Mouse (Mus musculus) G1E (cell line): Measurements from ENCODE around the gene Gpr153.

Experiments
- CTCF ChIP-seq: IDR thresholded peaks from 2 replicates; pipeline ENCODE4 v1.5.1; 2012; ENCODE audit warnings: low read depth, low read length, inconsistent platforms, mixed read lengths
- GATA1 ChIP-seq: IDR thresholded peaks from 2 replicates; pipeline ENCODE4 v1.6.1; 2012; ENCODE audit warnings: borderline replicate concordance, low read length, inconsistent platforms, mixed read lengths
- GATA2 ChIP-seq: IDR thresholded peaks from 2 replicates; pipeline ENCODE4 v1.6.1; 2012; ENCODE audit warnings: low read depth, low read length, inconsistent platforms, borderline replicate concordance
- POLR2AphosphoS5 ChIP-seq: IDR thresholded peaks from 2 replicates; pipeline ENCODE4 v1.6.1; 2012; ENCODE audit warnings: low read depth, low read length, inconsistent platforms; ENCODE audit not compliant: insufficient replicate concordance
- TAL1 ChIP-seq: conservative IDR thresholded peaks from 2 replicates; pipeline ENCODE4 v1.6.1; 2012; ENCODE audit warnings: low read depth, low read length, inconsistent platforms, mixed read lengths

GRCm38 (mm10) chr4:152273621-152274236 lies at the start of gene Gpr153:
- TF ChIP-seq POLR2AphosphoS5 (no peak), CTCF (no peak), TAL1 (no peak), GATA1 (no peak), GATA2 (no peak)
